Mouse (Mus musculus): ENCODE results near the gene Pla2g12b.
"Not testable (repeated sequence)": the region's sequence is repeated elsewhere in the genome, so short reads cannot be mapped to it uniquely, and the experiment has no call there.

DNA sequence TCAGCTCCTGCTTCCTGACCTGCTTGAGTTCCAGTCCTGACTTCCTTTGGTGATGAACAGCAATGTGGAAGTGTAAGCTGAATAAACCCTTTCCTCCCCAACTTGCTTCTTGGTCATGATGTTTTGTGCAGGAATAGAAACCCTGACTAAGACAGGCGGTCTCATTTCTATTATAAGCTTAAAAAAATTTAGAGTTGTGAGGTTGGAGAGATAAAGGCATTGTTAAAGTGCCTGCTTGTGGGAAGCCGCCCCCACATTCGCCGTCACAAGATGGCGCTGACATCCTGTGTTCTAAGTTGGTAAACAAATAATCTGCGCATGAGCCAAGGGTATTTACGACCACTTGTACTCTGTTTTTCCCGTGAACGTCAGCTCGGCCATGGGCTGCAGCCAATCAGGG lies 21.9 kb upstream of the Pla2g12b start:
- TF ChIP-seq CTCF, EP300 (IDR thresholded peaks at IDR 0.05; ENCODE audit: low read depth): not testable (repeated sequence)
